Mouse (Mus musculus) spleen, adult 2 months (tissue): ENCODE results near the gene Cdyl.

Source experiments
- CTCF ChIP-seq: fragments of 200-500 bp; IDR thresholded peaks from 2 replicates; pipeline ENCODE4 v1.5.1; 2011; ENCODE audit warnings: mild to moderate bottlenecking, inconsistent platforms; ENCODE audit not compliant: insufficient read depth, insufficient read length, insufficient replicate concordance; ENCODE audit errors: extremely low read depth
- POLR2A ChIP-seq: fragments of 200-500 bp; IDR thresholded peaks from 2 replicates; pipeline ENCODE4 v1.6.1; 2011; ENCODE audit warnings: low read depth, low read length, inconsistent platforms

GRCm38 (mm10) chr13:35845306-35845705, 185.7 kb downstream of the Cdyl start:
- TF ChIP-seq CTCF = no peak
- no peak for TF ChIP-seq POLR2A
